Mouse (Mus musculus): ENCODE measurements at regions not wholly inside any gene's neighbourhood (a gene's known extent, or its start where the extent isn't known, plus 50 kb on each side); places are given as distances from the start of the nearest gene placed in this dataset.

- Histone ChIP-seq H3K4me3 (ENCODE audit: insufficient read depth, low read length) (no peak overlapping the region), H3K27ac (ENCODE audit: insufficient read depth, low read length) (no peak overlapping the region), H3K4me1 (ENCODE audit: control insufficient read depth, insufficient read depth, low read length) (no peaks in the 10 kb centered on the region)
- TF ChIP-seq POLR2A (IDR thresholded peaks at IDR 0.05; ENCODE audit: extremely low read depth, insufficient read depth, low read length) = no peak
- no peak for TF ChIP-seq CTCF (IDR thresholded peaks at IDR 0.05; ENCODE audit: extremely low read depth, insufficient read depth, low read length)
Observed at GRCm38 (mm10) chr8:90441058-90441851, 93.1 kb upstream of the Tox3 start.

DNA sequence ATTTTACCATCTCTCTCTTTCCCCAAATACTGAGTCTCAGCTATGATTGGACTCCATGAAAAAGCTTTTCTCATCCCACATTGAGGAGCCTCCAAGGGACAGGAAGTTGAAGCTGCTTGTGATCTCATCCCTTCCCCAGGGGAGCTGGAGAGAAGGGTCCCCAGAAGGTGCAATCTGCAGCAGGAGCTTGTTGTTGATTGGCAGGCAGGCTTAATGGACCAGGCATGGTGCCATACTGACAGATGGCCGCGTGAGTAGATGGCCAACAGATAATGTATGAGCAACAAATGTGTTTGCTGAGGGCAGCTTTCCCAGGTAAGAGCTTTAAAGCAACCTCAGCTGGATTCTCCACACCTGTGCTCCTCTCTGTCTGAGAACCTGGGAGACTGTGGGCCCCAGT is 65.9 kb upstream of the Tox3 start:
- no peaks in the 10 kb centered on the region for H3K4me1 ChIP-seq (ENCODE audit: control insufficient read depth, insufficient read depth, low read length)
- TF ChIP-seq CTCF (IDR thresholded peaks at IDR 0.05; ENCODE audit: extremely low read depth, insufficient read depth, low read length) = no peak
- TF ChIP-seq POLR2A (IDR thresholded peaks at IDR 0.05; ENCODE audit: extremely low read depth, insufficient read depth, low read length) = no peak
- H3K4me3 ChIP-seq (ENCODE audit: insufficient read depth, low read length) = no peak overlapping the region
- no peak overlapping the region for H3K27ac ChIP-seq (ENCODE audit: insufficient read depth, low read length)
